Mouse (Mus musculus) cerebellum, postnatal 25 days (tissue): Measurements from ENCODE around the gene Ap2a1.
A peak's percentile ranks its signal among the peaks of the same experiment; 100 is the strongest.

Source experiments
- DNase-seq, 2 experiments: peaks; one replicate each; pipeline ENCODE4 v3.0.0; 2021; ENCODE audit warnings: mixed read lengths in 2 of 2

The Ap2a1 gene

DNA sequence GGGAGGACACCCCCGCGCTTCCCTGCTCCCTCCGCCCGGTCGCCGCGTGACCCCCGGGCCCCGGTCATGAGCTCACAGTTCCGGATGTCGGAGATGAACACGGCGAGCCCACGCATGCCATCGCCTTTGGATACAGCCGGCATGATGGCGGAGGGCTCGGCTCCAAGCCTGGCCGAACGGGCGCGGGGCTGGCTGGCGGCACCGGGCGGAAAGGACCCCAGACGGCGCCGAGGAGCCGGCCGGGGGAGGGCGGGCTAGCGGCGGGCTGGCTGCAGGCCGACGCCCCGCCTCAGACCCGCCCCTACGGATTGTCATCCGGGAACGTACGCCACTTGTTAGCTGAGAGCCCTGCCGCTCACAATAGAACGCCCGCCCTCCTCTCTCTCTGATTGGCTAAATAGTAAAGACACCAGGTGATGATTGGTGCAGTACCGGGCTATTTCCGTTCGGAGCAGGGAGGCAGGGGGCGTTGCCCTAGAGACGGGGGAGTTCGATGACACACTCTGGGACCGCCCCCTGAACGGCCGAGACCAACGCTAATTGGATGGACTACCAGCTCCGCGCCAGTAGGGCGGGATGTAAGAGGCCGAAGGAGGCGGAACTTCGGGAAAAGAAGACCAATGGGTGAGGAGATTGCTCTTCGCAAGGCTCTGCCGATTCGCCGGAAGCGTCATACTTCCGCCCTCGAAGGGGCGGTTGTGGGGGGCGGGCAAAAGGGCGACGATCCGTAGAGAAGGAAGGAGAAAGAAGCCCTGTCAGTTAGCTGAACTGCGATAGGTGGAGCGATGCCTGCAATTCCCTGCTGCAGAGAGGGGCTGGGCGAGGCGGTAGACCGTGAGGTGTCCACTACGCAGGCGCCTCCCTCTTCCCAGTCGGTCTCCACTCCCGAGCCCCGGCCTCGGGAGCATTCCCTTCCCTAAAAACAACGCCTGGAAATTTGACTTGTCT lies at the start of gene Ap2a1:
TSS of gene Ap2a1 (minus strand) at position 293 of the 948 bp plus-strand sequence.
- peak; percentile 98 to 99 for DNase-seq

DNA sequence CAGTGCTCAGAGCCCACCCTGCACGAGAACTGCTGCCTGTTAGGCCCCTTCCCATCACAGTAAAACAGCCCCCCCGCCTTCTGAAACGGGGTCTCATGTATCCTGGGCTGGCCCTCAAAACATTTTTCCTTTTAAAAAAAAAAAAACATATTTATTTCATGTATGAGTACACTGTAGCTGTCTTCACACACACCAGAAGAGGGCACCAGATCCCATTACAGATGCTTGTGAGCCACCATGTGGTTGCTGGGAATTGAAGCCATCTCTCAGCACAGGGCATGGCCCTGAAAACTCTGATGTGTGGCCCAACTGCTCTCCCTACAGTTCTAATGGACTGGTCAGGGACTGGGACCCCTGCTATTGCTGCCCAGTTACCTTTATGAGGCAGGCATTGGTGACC lies 49.0 kb upstream of the Ap2a1 start:
- DNase-seq, result no peak

DNA sequence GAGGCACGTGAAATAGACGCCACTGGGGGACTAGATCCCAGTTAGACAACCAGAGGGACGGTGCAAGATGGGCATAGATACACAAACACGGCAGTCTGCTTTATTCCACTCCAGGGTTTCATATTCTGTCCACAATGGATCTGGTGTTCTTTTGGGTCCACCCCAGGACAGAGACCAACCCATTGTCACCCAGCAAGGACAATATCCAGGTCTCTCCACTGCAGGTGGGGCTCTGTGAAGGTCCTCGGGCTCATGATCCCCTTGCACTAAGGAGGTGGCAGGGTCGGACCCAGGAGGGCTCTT lies 45.8 kb upstream of the Ap2a1 start:
- peak in 1 of 2 experiments; percentile 48 for DNase-seq

DNA sequence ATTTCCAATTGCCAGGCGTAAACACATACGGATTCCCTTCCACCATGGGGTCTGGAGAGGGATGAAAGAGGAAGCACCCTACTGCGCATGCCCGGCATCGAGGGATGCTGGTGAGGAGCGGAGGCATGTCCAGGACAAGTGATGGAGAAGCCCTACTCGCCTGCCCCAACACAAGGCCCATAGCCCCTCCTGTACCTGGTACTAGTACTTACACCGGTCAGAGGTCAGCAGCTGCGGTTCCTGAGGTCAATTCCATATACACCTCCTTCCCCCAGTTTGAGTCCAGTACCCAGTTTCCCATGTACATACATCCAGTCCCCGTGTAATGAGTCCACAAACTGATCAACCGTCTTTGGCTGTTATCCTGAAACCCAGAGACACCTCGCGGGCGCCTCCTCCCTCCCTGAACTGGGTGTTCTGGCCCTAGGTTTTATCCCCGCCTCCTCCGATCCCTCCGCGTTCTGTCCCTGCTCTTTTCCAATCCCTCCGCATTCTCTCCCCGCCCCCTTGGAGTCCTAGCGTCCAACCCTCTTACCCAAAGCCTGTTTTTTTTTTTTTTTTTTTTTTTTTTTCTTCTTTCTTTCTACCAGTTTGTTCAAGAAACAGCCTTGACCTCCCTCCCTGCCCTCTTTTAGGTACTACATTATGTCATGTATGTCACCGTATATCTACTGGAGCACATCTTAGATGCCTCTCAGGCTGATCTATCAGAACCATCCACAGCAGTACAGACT lies 45.3 kb upstream of the Ap2a1 start, which contains the start of gene Cpt1c:
TSS of gene Cpt1c (minus strand) at position 469 of the 734 bp plus-strand sequence.
- DNase-seq, result peak; percentile 90 to 92

DNA sequence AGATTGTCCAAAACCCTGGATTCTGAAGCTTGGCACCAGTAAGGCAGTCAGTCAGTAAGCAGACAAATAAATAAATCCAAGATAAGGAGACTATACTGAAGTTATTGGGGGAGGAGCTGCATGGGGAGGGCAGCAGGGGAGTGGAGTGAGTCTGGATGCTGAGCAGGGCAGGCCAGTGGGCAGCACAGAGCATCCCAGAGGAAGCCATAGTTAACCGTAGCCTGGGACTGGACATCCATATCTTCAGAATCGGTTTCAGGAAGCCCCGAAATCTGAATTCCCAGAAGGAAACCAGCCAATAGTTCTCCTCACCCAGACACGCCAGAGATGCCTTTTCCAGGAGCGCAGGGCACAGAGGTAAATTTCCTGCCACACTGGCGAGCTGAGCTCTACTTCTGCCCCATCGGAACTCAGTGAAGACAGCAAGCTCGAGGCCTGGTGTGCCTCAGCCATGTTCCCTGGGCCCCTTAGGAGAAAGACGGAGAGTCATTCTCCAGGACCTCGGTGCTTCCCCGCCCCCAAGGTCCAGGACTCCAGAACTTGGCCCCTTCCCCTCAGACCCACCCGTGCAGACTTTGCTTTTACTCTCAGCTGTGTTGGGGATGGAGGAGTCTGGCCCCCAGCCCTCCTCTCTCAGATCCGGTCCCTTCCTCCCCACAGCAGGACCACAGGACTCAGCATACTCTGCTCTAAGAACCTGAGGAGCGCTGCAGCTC lies 44.3 kb upstream of the Ap2a1 start:
- peak; percentile 50 to 57 for DNase-seq

DNA sequence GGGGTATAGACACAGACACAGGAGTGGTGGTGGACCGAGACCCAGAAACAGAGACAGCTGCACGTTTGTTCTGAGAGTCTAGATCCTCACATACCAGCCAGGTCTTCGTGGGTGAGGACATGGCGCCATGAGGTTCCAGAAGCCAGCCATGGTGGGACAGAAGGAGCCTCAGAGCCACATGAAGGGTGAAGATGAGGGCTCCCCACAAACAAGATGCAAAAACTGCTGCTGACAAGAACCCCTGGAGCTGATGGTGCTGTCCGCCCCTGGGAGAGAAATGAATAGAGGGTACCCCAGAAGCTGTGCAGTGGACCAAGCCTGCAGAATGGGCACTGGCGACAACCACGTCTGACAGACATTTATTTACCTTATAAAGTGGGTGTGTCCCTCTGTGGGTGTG lies 41.8 kb upstream of the Ap2a1 start:
- no peak for DNase-seq

DNA sequence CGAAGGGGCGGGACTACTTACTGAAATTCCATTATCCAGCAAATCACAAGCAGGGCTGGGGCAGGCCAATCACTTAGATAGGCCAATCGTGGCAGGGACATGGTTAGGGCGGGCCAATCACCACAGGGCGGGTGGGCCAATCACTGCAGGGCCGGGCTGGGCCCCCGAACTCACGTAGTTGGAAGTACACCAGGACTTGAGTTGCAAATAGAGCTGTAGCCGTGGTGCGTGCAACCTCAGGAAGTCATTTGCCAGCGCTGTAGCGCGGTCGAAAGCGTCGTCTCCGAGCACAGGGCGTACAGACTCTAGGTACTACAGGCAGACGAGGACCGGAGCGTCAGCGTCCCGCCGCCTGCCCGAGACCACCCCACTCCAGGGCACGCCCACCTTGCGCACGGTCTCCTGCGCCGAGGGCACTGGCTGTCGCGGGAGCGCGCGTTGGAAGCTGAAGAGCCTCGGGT lies 41.0 kb upstream of the Ap2a1 start:
- DNase-seq, result peak; percentile 78 to 86

DNA sequence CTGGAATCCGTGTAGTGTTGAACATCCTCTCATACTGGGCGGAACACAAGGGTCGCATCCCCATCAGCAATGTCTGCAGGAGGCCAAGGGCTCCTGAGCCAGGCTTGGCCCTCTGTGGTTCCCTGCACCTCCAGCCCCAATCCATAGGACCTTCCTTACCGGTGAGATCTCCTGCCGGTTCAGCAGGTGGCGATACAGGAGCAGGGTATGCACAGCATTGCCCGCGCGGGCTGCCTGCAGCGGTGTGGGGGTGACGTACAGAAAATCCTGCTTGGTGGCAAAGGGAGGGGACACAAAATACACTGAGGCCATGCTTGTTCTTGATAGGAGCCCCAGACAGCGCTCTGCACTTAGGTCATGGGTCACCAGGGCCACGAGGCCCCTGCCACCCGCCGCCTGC lies 37.3 kb upstream of the Ap2a1 start:
- DNase-seq, result no peak

DNA sequence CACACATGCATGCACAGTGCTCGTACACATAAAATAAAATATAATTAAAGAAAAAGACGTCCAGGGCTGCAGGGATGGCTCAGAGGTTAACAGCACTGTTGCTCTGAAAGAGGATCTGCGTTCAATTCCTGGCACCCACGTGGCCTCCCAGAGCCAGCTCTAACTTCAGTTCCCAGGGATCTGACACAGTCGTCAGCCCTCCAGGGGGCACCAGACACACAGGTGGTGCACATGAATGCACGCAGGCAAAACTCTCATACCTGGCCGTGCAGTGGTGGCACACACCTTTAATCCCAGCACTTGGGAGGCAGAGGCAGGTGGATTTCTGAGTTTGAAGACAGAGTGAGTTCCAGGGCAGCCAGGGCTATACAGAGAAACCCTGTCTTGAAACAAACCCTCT lies 36.7 kb upstream of the Ap2a1 start:
- peak in 1 of 2 experiments; percentile 27 for DNase-seq

DNA sequence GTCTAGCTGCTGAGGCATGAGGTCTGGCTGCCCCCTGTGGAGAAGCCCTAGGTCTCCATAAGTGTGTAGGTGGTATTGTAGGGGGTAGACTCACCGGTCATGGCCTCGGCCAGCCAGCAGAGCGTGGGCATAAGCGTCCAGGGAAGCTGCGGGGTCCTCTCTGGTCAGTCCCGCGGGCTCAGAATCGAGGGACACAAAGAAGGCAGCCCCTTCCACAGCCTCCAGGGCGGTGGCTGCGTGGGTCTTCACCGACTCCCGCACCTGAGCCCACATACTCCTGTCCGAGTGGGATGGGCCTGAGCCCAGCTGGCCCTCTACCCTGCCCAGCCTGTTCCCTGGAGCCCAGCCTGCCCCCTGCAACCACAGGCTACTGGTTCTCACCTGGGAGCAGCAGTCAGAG lies 35.7 kb upstream of the Ap2a1 start:
- peak in 1 of 2 experiments; percentile 12 for DNase-seq

DNA sequence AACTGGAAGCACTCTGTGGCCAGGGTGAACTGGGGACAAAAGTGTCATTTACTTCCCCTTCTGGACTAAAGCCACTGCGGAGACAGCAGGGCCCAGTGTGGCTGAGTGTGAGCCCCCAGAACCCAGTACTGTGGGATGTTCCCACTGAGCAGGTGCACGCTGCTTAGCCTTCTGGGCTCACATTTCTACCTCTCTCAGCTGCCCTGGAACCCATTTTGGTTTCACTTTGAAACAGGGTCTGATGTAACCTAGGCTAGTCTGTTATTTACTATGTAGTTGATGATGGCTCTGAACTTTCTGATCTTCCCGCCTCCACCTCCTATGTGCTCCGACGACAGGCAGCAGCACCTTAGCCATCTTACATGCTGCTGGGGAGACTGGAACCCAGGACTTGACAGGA lies 33.5 kb upstream of the Ap2a1 start:
- no peak for DNase-seq

DNA sequence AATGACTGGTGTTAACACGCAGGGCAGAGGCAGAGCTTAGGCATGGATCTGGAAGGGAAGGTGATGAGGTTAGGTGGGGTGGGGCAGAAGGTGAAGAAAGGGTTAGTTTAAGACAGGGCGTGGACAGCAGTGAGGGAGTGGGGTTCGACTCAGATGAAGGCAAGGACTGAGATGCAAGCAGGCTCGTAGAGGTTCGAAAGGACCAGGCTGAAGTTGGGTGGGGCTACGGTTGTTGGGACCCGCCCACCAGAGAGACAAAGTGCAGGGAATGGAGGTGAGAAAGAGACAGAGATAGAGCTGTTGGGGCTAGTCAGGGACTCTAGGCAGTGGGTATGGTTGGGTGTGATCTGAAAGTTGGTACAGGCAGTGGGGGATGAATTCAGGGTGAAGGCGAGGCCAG lies 33.0 kb upstream of the Ap2a1 start:
- no peak for DNase-seq

DNA sequence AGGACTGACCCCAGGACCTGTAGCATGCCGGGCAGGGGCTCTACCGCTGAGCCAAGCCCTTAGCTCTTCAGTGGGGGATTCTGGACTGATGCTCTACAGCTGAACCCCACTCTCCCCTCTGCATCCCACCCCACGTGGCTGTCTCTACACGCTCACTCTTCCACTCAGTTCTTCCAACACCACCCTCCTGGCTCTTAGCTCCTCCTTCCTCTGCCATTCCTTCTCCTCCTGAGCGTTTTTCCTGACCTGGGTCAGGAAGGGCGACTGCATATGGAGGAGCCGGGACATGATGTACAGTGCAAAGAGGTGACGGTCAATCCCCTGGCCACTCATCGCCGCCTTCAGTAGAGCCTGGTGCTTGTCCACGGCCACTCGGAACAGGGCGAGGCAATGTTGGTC lies 31.2 kb upstream of the Ap2a1 start:
- DNase-seq, result peak in 1 of 2 experiments; percentile 13

DNA sequence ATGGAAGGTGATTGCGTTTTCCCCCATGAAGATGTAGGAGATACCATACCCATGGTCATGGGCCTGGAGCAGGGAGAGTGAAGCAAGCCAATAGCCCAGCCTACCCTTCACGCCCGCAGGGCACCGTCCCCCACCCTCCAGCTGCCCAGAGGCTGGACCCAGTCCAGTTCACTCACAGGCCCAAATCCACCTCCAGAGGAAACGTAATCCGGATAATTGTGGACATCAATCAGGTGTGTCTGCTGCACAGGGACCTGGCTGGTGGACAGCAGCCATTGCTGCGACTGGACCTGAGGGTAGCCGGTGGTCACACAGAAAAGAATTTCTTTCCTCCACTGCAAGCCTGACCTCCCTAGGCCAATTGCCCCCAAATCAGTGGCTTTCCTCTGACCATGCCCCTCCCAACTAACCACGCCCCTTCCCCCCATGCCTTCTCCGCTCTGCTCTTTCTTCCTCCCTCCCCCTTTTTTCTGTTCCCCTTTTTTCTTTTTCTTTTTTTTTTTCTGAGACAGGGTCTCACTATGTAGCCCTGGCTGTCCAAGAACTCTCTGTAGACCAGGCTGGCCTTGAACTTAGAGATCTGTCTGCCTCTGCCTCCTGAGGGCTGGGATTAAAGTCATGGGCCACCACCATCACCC lies 30.7 kb upstream of the Ap2a1 start:
- DNase-seq, result peak in 1 of 2 experiments; percentile 15

DNA sequence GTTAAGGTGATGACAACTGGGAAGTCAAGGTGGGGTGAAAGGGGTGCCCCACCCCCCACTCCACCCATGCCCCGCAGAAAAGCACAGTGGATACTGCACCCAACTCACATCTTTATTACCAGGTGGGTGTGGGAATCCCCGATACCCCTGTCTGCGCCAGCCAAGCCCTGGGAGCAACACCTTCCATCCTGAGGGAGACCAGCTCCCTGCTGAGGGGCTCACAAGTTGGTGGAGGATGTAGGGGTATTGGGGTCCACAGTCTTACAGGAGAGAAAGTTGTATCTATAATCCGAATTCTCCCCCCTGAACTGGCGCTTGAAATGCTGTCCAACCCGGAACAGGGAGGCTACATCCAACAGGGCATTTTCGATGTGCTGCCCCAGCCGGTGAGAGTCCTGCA lies 30.0 kb upstream of the Ap2a1 start:
- peak in 1 of 2 experiments; percentile 10 for DNase-seq

DNA sequence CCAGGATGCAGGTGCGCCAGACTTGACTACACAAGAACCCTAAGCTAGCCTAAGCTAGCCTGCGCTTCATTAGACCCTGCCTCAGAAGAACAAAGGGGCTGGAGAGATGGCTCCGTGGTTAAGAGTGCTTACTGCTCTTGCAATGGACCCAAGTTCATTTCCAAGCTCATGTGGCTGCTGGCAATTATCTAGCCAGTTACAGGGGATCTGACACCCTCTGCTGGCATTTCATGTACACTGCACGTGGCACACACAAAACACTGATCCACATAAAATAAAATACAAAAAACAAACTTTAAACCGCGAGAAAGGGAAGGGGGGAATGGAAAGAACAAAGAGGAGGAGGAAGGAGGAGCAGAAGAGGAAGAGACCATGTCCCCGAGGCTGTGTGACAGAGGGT lies 28.9 kb upstream of the Ap2a1 start:
- peak in 1 of 2 experiments; percentile 67 for DNase-seq

DNA sequence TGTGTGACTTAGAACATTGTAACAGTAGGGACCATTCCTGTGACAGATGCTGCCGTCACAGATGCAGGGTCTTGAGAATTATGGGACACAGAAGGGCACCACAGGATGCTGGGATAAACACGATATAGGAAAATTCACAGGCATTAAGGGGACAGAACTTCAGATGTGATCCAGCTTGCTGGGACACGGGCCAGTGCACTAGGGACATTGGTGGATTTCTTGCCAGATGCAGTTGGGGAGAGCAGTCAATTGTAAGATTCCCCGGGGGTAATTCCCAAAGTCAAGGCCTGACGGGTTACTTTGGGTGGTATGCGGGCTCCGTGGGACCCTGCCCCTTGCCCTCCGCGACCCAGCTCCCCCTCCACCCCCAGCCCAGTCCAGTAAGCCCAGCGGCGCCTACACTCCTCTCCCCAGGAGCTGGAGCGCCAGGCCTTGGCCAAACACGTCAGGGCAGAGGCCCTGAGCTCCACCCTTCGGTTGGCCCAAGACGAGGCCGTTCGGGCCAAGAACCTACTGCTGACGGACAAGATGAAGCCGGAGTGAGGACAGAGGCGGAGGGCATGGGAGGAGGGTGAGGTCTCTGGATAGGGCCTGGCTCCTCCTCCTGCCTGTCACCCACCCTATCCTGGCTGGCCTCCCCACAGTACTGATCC lies 28.0 kb upstream of the Ap2a1 start:
- peak in 1 of 2 experiments; percentile 32 for DNase-seq

DNA sequence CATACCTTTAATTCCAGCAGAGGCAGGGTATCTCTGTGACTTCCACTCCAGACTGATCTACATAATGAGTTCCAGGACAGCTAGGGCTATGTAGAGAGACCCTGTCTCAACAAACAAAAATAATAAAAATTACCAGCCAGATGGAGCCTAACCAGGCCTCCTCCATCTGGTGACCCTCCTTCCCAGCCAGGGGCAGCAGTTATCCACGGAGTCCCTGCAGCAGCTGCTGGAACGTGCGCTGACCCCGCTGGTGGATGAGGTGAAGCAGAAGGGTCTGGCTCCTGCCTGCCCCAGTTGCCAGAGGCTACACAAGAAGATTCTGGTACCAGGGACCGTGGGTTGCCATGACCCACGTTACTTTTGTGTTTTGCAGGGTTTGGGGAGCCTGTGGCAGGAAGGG lies 27.0 kb upstream of the Ap2a1 start:
- DNase-seq, result peak in 1 of 2 experiments; percentile 11

DNA sequence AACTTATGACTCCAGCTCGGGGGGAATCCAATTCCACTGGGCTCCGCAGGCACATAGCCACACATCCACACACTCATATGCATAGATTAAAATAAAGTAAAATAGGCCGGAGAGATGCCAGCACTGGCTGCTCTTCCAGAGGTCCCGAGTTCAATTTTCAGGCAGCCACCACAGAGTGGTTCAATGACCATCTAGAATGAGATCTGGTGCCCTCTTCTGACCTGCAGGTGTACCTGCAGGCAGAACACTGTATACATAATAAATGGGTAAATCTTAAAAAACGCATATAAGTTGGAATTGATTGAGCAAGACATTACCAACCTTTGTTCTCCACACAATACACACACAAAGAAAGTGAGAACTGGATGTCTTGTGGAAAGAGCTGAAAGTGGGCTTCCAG lies 26.3 kb upstream of the Ap2a1 start:
- peak in 1 of 2 experiments; percentile 53 for DNase-seq

DNA sequence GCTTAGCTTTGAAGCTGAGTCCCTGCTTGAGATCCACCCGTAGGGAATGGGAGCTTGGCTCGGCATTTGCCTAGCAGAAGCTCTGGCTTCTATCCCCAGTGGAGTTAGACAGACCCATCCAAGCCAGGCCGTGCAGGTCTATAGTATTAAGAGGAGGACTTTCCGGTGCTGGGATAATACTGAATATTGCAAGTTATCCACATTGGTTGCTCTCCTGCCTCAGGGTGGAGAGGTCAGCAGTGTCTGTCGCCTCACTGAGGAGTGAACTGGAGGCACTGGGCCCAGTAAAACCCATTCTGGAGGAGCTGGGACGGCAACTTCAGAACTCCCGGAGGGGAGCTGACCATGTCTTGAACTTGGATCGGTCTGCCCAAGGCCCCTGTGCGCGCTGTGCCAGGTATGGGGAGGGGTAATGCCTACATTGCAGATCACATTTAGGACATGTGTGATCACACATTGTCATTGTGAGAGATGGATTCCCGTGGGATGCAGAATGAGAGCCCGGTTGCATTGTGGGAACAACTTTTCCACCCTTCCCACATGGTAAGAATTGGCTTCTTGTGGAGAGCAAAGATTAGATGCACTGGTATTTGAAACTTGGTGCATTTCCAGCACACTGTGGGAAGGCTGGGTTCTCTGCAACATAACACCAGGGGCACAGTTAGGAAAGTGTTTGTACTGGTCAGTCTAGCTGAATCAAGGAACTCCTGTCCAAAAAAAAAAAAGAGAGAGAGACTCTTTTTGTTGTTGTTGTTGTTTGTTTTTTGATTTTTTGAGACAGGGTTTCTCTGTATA lies 25.0 kb upstream of the Ap2a1 start:
- DNase-seq, result no peak

DNA sequence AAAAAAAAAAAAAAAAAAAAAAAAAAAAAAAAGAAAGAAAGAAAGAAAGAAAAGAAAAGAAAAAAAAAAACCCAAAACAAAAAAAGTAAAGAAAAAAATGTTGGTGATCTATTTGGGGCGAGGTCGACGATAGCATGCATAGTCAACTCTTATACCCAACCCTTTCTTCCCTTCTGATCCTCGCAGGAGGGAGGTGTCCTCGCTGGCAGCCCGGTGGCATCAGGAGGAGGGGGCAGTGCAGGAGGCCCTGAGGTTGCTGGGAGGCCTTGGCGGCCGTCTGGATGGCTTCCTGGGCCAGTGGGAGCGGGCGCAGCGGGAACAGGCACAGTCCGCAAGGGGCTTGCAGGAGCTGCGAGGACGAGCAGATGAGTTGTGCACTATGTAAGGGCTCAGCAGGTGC lies 24.3 kb upstream of the Ap2a1 start:
- DNase-seq, result peak in 1 of 2 experiments; percentile 17
